8 mouse cellular contexts compared by ENCODE assay signal in genomic region chr19:7039841-7040636, GRCm38 (mm10). TPM values are rescaled to one million over a fixed set of nuclear protein-coding genes. Genes with fewer than 3 reads are reported as not detected.
DNase-seq lines count a peak whose midpoint lies in the region; ATAC-seq and TF ChIP-seq lines count a peak whose summit lies in the region.

Gene Stip1, minus strand, starts transcription at chr19:7039967.

- TF ChIP-seq RAD21 in CH12.LX (IDR thresholded peaks at IDR 0.05; ENCODE audit: low read depth, low read length): no peak

- WGBS in forebrain, embryonic 11.5 days: under 1% methylated on average over 49 of the region's 49 CpGs
- WGBS in heart, embryonic 16.5 days: under 1% methylated on average over 49 of the region's 49 CpGs
- under 1% methylated on average over 49 of the region's 49 CpGs for WGBS in liver, embryonic 15.5 days (ENCODE audit: insufficient replicate concordance)
- WGBS in neural tube, embryonic 12.5 days: under 1% methylated on average over 49 of the region's 49 CpGs

- peak; percentile 92 for TF ChIP-seq POLR2A in CH12.LX (IDR thresholded peaks at IDR 0.05; ENCODE audit: low read depth, low read length)

- peak within 1 kb of the TSS; percentile 60 for H3K4me2 ChIP-seq in CH12.LX (ENCODE audit: insufficient read depth, low read depth, poor library complexity, severe bottlenecking)
- peak within 1 kb of the TSS; percentile 87 for H3K4me2 ChIP-seq in forebrain, embryonic 11.5 days (ENCODE audit: low read depth, low read length, severe bottlenecking)
- peak within 1 kb of the TSS; percentile 92 for H3K4me2 ChIP-seq in heart, embryonic 16.5 days (ENCODE audit: low read depth, low read length)
- peak within 1 kb of the TSS; percentile 88 for H3K4me2 ChIP-seq in liver, embryonic 15.5 days
- peak within 1 kb of the TSS; percentile 72 for H3K4me2 ChIP-seq in neural tube, embryonic 12.5 days (replicated peaks)

- peak; percentile 100 for DNase-seq in CH12.LX (ENCODE audit: extremely low read depth)
- peak; percentile 100 for DNase-seq in c-Kit-positive CD71-positive TER-119-negative erythroid progenitor cells, embryonic 14.5 days (ENCODE audit: low read depth)
- DNase-seq in forebrain, embryonic 11.5 days (ENCODE audit: low spot score): peak; percentile 97
- peak; percentile 99 to 100 for DNase-seq in kidney, postnatal 36 days
- peak; percentile 100 for DNase-seq in telencephalon, adult 2 months (ENCODE audit: low read depth, low spot score)

- no peaks in the 10 kb centered on the region for H3K9me3 ChIP-seq in CH12.LX (replicated peaks; ENCODE audit: low read length)
- no peaks in the 10 kb centered on the region for H3K9me3 ChIP-seq in forebrain, embryonic 11.5 days (ENCODE audit: control insufficient read depth, low read length)
- no peaks in the 10 kb centered on the region for H3K9me3 ChIP-seq in heart, embryonic 16.5 days (replicated peaks; ENCODE audit: control insufficient read depth, low read length)
- no peaks in the 10 kb centered on the region for H3K9me3 ChIP-seq in liver, embryonic 15.5 days (replicated peaks)
- H3K9me3 ChIP-seq in neural tube, embryonic 12.5 days: no peaks in the 10 kb centered on the region

- peaks cover 46% of the 10 kb centered on the region for H3K79me2 ChIP-seq in CH12.LX (replicated peaks; ENCODE audit: control insufficient read depth, extremely low read depth, insufficient read depth, poor library complexity, severe bottlenecking)

- H3K4me3 ChIP-seq in CH12.LX (replicated peaks in 1 of 3; ENCODE audit: low read depth in 2 of 3, low read length in 2 of 3, poor library complexity in 1 of 3): peak within 1 kb of the TSS; percentile 85 to 98 (median 88)
- H3K4me3 ChIP-seq in forebrain, embryonic 11.5 days (ENCODE audit: low read depth, low read length): peak within 1 kb of the TSS; percentile 89
- H3K4me3 ChIP-seq in heart, embryonic 16.5 days (ENCODE audit: low read length): peak within 1 kb of the TSS; percentile 96
- peak within 1 kb of the TSS; percentile 93 for H3K4me3 ChIP-seq in liver, embryonic 15.5 days (replicated peaks)
- peak within 1 kb of the TSS; percentile 89 for H3K4me3 ChIP-seq in neural tube, embryonic 12.5 days

- in situ Hi-C loops in CH12.LX (cut with MboI; ENCODE audit: low pct_ligation_motif_present, low pct_unique_long_range_greater_than_20kb, low sequenced_read_pairs): no loop called here

- peaks cover 12 to 41% of the 10 kb centered on the region in 2 experiments for H3K4me1 ChIP-seq in CH12.LX (ENCODE audit: control insufficient read depth in 1 of 2, insufficient read depth in 2 of 2)
- peaks cover 4% of the 10 kb centered on the region for H3K4me1 ChIP-seq in forebrain, embryonic 11.5 days (replicated peaks; ENCODE audit: control insufficient read depth, insufficient read depth, low read length)
- H3K4me1 ChIP-seq in heart, embryonic 16.5 days (ENCODE audit: control insufficient read depth, insufficient read depth, low read length): peaks cover 36% of the 10 kb centered on the region
- H3K4me1 ChIP-seq in liver, embryonic 15.5 days (replicated peaks): peaks cover 33% of the 10 kb centered on the region
- H3K4me1 ChIP-seq in neural tube, embryonic 12.5 days: peaks cover 19% of the 10 kb centered on the region

- TF ChIP-seq EP300 in CH12.LX (IDR thresholded peaks at IDR 0.05; ENCODE audit: low read length): no peak

- H3K9ac ChIP-seq in CH12.LX (ENCODE audit: insufficient read depth, low read depth): peak within 1 kb of the TSS; percentile 88
- H3K9ac ChIP-seq in forebrain, embryonic 11.5 days (ENCODE audit: low read length): peak within 1 kb of the TSS; percentile 96
- H3K9ac ChIP-seq in heart, embryonic 16.5 days (ENCODE audit: low read length): peak within 1 kb of the TSS; percentile 97
- peak within 1 kb of the TSS; percentile 95 for H3K9ac ChIP-seq in liver, embryonic 15.5 days
- peak within 1 kb of the TSS; percentile 92 for H3K9ac ChIP-seq in neural tube, embryonic 12.5 days

- TF ChIP-seq CTCF in CH12.LX (conservative IDR thresholded peaks at IDR 0.05 in 1 of 2, IDR thresholded peaks at IDR 0.05 in 1 of 2; ENCODE audit: low read depth in 2 of 2, low read length in 2 of 2): peak in 1 of 2 experiments; percentile 47; a peak in 2 of 4 replicates

- dilution Hi-C loops in CH12.LX (cut with MboI; ENCODE audit: extremely low pct_ligation_motif_present, extremely low pct_unique_long_range_greater_than_20kb, low sequenced_read_pairs): no loop called here

- H3K27ac ChIP-seq in CH12.LX (ENCODE audit: insufficient read depth, low read depth): peak within 1 kb of the TSS; percentile 53
- peak within 1 kb of the TSS; percentile 82 for H3K27ac ChIP-seq in forebrain, embryonic 11.5 days (ENCODE audit: low read depth, low read length)
- peak within 1 kb of the TSS; percentile 97 for H3K27ac ChIP-seq in heart, embryonic 16.5 days (ENCODE audit: low read length)
- H3K27ac ChIP-seq in liver, embryonic 15.5 days (replicated peaks): peak within 1 kb of the TSS; percentile 92
- H3K27ac ChIP-seq in neural tube, embryonic 12.5 days: peak within 1 kb of the TSS; percentile 81

- H3K36me3 ChIP-seq in CH12.LX (replicated peaks in 1 of 2; ENCODE audit: control insufficient read depth in 1 of 2, insufficient read depth in 1 of 2, low read length in 1 of 2): peaks cover 6 to 21% of the 10 kb centered on the region in 2 experiments
- peaks cover 5% of the 10 kb centered on the region for H3K36me3 ChIP-seq in forebrain, embryonic 11.5 days (ENCODE audit: control insufficient read depth, insufficient read depth, low read length)
- H3K36me3 ChIP-seq in heart, embryonic 16.5 days (ENCODE audit: control insufficient read depth, insufficient read depth): peaks cover 5% of the 10 kb centered on the region
- peaks cover 10% of the 10 kb centered on the region for H3K36me3 ChIP-seq in liver, embryonic 15.5 days (replicated peaks)
- H3K36me3 ChIP-seq in neural tube, embryonic 12.5 days: peaks cover 9% of the 10 kb centered on the region

- ATAC-seq in forebrain, embryonic 11.5 days (replicated peaks; ENCODE audit: low FRiP score): peak; percentile 99
- ATAC-seq in heart, embryonic 16.5 days (replicated peaks; ENCODE audit: extremely low read depth, insufficient read depth, low FRiP score): peak; percentile 97
- ATAC-seq in liver, embryonic 15.5 days (ENCODE audit: insufficient read depth): peak; percentile 96
- peak; percentile 99 for ATAC-seq in neural tube, embryonic 12.5 days (ENCODE audit: low FRiP score, low read depth)

- H3K27me3 ChIP-seq in CH12.LX (replicated peaks): peaks cover 10% of the 10 kb centered on the region
- no peaks in the 10 kb centered on the region for H3K27me3 ChIP-seq in forebrain, embryonic 11.5 days (ENCODE audit: control insufficient read depth, insufficient read depth, low read length)
- no peaks in the 10 kb centered on the region for H3K27me3 ChIP-seq in heart, embryonic 16.5 days (ENCODE audit: control insufficient read depth, insufficient read depth, low read length)
- H3K27me3 ChIP-seq in liver, embryonic 15.5 days: no peaks in the 10 kb centered on the region
- H3K27me3 ChIP-seq in neural tube, embryonic 12.5 days (replicated peaks): no peaks in the 10 kb centered on the region

TF ChIP-seq in CH12.LX, 34 proteins besides CTCF, POLR2A, EP300 and RAD21 (continues in another document):
- TF ChIP-seq RCOR1 (conservative IDR thresholded peaks at IDR 0.05; ENCODE audit: low read depth, low read length) (no peak), ETS1 (conservative IDR thresholded peaks at IDR 0.05; ENCODE audit: low read depth, low read length) (no peak), MXI1 (IDR thresholded peaks at IDR 0.05; ENCODE audit: low read depth, low read length) (peak; percentile 76), USF2 (conservative IDR thresholded peaks at IDR 0.05; ENCODE audit: low read depth, low read length) (no peak), JUND (conservative IDR thresholded peaks at IDR 0.05; ENCODE audit: low read depth, low read length) (no peak), IRF4 (IDR thresholded peaks at IDR 0.05; ENCODE audit: low read depth, low read length) (0 out of 2 replicates have a peak, but pooled peaks have one; percentile 19), E2F4 (IDR thresholded peaks at IDR 0.05; ENCODE audit: insufficient replicate concordance, low read depth, low read length) (no peak; the same call in 1 of the 2 replicates), USF1 (IDR thresholded peaks at IDR 0.05; ENCODE audit: low read depth, low read length) (no peak), MAFK (IDR thresholded peaks at IDR 0.05; ENCODE audit: insufficient replicate concordance, low read length) (no peak), CHD2 (IDR thresholded peaks at IDR 0.05; ENCODE audit: low read length) (peak; percentile 98), MYC (IDR thresholded peaks at IDR 0.05; ENCODE audit: low read depth, low read length) (0 out of 2 replicates have a peak, but pooled peaks have one; percentile 71), TBP (conservative IDR thresholded peaks at IDR 0.05; ENCODE audit: low read depth, low read length) (peak; percentile 77), MAZ (IDR thresholded peaks at IDR 0.05; ENCODE audit: low read depth, low read length) (0 out of 2 replicates have a peak, but pooled peaks have one; percentile 20), BHLHE40 (IDR thresholded peaks at IDR 0.05; ENCODE audit: low read depth, low read length) (peak; percentile 34; the same call in 1 of the 2 replicates), ZKSCAN1 (IDR thresholded peaks at IDR 0.05; ENCODE audit: borderline replicate concordance, low read depth, low read length) (no peak), HCFC1 (IDR thresholded peaks at IDR 0.05; ENCODE audit: low read depth, low read length) (peak; percentile 70), UBTF (IDR thresholded peaks at IDR 0.05; ENCODE audit: low read depth, low read length) (0 out of 2 replicates have a peak, but pooled peaks have one; percentile 10), GABPA (IDR thresholded peaks at IDR 0.05; ENCODE audit: insufficient replicate concordance, low read depth, low read length) (no peak), PAX5 (IDR thresholded peaks at IDR 0.05; ENCODE audit: low read length) (no peak), MAX (IDR thresholded peaks at IDR 0.05; ENCODE audit: low read length) (peak; percentile 57; the same call in 1 of the 2 replicates), ZNF384 (IDR thresholded peaks at IDR 0.05; ENCODE audit: low read depth, low read length) (peak; percentile 99), MEF2A (IDR thresholded peaks at IDR 0.05; ENCODE audit: borderline replicate concordance, low read depth, low read length) (no peak)

RNA-seq across cellular contexts. Expression of gene Stip1, which starts in this region (rescaled TPM):
- total RNA-seq in CH12.LX (2012; rRNA removed) (178 and 246 TPM in 2 replicates), CH12.LX (2014; rRNA removed) (200 and 202 TPM in 2 replicates)
- 314 and 344 TPM in 2 replicates for polyA plus RNA-seq in CH12.LX (2012; ENCODE audit: insufficient read length, low read depth)
- polyA plus RNA-seq in forebrain, embryonic 11.5 days (2014; fragmentation: Nextera tagmentation; extraction: Ambion mirVana): 428 and 444 TPM in 2 replicates
- polyA plus RNA-seq in heart, embryonic 16.5 days (2015; fragmentation: Nextera tagmentation; extraction: Ambion mirVana): 195 and 202 TPM in 2 replicates
- 116 and 121 TPM in 2 replicates for polyA plus RNA-seq in liver, embryonic 15.5 days (2015; fragmentation: Nextera tagmentation; extraction: Ambion mirVana)
- 278 and 294 TPM in 2 replicates for polyA plus RNA-seq in neural tube, embryonic 12.5 days (2016; fragmentation: Nextera tagmentation; extraction: Ambion mirVana)

Comparison
In these comparisons a context has a peak if more than half of its experiments do, and no peak if none do; other contexts are left out.
1. Peak in every context shown above with its lines: DNase-seq, ATAC-seq, H3K4me3 ChIP-seq and H3K27ac ChIP-seq.